Mouse (Mus musculus) neutrophil, adult 5-6 weeks (primary cell): Measurements from ENCODE around the gene Slc39a3. TPM values are rescaled to one million over a fixed set of nuclear protein-coding genes. Genes with fewer than 3 reads are reported as not detected.

Experiments used
- ATAC-seq: fragments of 151-379, 151-347 bp; 2 replicates; pipeline ENCODE4 v1.8.0; 2017; ENCODE audit warnings: mild to moderate bottlenecking, moderate TSS enrichment; ENCODE audit not compliant: insufficient number of reproducible peaks, poor library complexity, low FRiP score, severe bottlenecking; ENCODE audit errors: extremely low read depth
- total RNA-seq: library from RNA; stranded (forward); fragments of 200-1000 nt; gene quantifications from 2 replicates; pipeline ENCODE4 v1.2.3, GENCODE M21; 2017

Slc39a3 gene
- total RNA-seq, 1 experiment from 2014 or later, result 8.6 TPM

GRCm38 (mm10) chr10:81016645-81017044 is 20.6 kb downstream of the Slc39a3 start:
- peak; percentile 47; the same call in 1 of the 2 replicates for ATAC-seq

GRCm38 (mm10) chr10:81015666-81016065 is 21.6 kb downstream of the Slc39a3 start:
- ATAC-seq, result no peak

GRCm38 (mm10) chr10:81014393-81015384 is 22.5 kb downstream of the Slc39a3 start, which contains the start of gene Gng7:
Gng7 (minus strand) TSS chr10:81014945.
- ATAC-seq, result peak; percentile 61

- ATAC-seq, result no peak
Measured at GRCm38 (mm10) chr10:81010851-81011250, 26.4 kb downstream of the Slc39a3 start.

GRCm38 (mm10) chr10:81007240-81007639 is 30.0 kb downstream of the Slc39a3 start:
- no peak for ATAC-seq

GRCm38 (mm10) chr10:81006005-81006677 is 31.1 kb downstream of the Slc39a3 start:
- ATAC-seq, result no peak

- no peak for ATAC-seq
Measured at GRCm38 (mm10) chr10:81001161-81001560, 36.1 kb downstream of the Slc39a3 start.

- ATAC-seq, result no peak
Measured at GRCm38 (mm10) chr10:81000197-81001062, 36.8 kb downstream of the Slc39a3 start.

- peak; percentile 73 for ATAC-seq
Measured at GRCm38 (mm10) chr10:80999362-81000196, 37.6 kb downstream of the Slc39a3 start.

- ATAC-seq, result peak; percentile 40; the same call in 1 of the 2 replicates
Measured at GRCm38 (mm10) chr10:80998778-80999177, 38.4 kb downstream of the Slc39a3 start.

- no peak for ATAC-seq
Measured at GRCm38 (mm10) chr10:80998021-80998420, 39.2 kb downstream of the Slc39a3 start.

GRCm38 (mm10) chr10:80997332-80997731 is 39.9 kb downstream of the Slc39a3 start:
- ATAC-seq, result no peak

GRCm38 (mm10) chr10:80996501-80996900 is 40.7 kb downstream of the Slc39a3 start:
- no peak for ATAC-seq

- peak; percentile 64 for ATAC-seq
Measured at GRCm38 (mm10) chr10:80995091-80995632, 42.1 kb downstream of the Slc39a3 start.

GRCm38 (mm10) chr10:80994621-80995020 is 42.6 kb downstream of the Slc39a3 start:
- ATAC-seq, result no peak

- ATAC-seq, result no peak
Measured at GRCm38 (mm10) chr10:80993276-80993675, 44.0 kb downstream of the Slc39a3 start.

GRCm38 (mm10) chr10:80991945-80992344 is 45.3 kb downstream of the Slc39a3 start:
- ATAC-seq, result no peak

GRCm38 (mm10) chr10:80991007-80991406 is 46.2 kb downstream of the Slc39a3 start:
- ATAC-seq, result no peak
